Mouse (Mus musculus): ENCODE measurements around the gene Ube2b.

DNA sequence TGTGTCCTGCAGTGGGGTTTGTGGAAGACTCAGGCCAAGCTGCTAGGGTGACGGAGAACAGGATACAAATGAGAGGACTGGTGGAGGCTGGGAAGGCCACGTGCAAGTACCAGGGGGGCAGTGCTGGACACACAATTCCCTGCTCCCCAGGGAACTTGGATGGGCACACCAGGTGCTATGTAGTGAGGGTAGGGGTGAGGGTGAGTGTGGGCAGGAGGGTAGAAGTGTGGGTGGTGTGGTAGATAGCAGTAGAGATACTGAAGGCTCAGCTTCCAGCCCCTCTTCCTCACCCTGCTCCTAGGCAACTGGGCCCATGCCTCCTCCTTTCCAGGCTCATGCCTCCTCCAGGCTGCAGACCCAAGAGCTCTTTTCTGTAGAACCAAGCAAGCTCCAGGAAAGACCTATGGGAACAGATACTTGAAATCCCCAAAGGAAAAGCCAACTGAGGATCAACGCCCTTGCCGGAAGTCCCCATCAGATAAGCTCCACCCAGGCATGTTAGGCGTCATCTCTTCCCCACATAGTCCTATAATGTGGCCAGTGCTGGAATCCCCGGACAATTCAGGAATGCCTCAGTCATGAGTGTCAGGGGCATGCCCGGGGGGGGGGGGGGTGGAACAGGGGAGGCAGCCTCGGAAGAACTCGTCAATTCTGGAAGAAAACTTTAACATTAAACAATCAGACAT lies 51.3 kb downstream of the Ube2b start:
- no peak for TF ChIP-seq EP300 (IDR thresholded peaks at IDR 0.05; ENCODE audit: low read depth)
- TF ChIP-seq CTCF (IDR thresholded peaks at IDR 0.05; ENCODE audit: low read depth), result no peak

Measured in liver, embryonic 14.5 days (tissue).